Mouse (Mus musculus) brain, embryonic 14.5 days (tissue): ENCODE measurements at regions not wholly inside any gene's neighbourhood (a gene's known extent, or its start where the extent isn't known, plus 50 kb on each side); places are given as distances from the start of the nearest gene placed in this dataset.

Experiments used
- DNase-seq: peaks from one replicate; pipeline ENCODE4 v3.0.0-alpha.2; 2011; ENCODE audit warnings: low read depth
- CTCF ChIP-seq: fragments of 200-500 bp; IDR thresholded peaks from 2 replicates; pipeline ENCODE4 v1.5.1; 2012; ENCODE audit warnings: inconsistent platforms, mild to moderate bottlenecking, moderate library complexity, borderline replicate concordance; ENCODE audit not compliant: insufficient read depth, insufficient read length; ENCODE audit errors: extremely low read depth
- POLR2A ChIP-seq: fragments of 200-500 bp; IDR thresholded peaks from 2 replicates; pipeline ENCODE4 v1.6.1; 2012; ENCODE audit warnings: mild to moderate bottlenecking, inconsistent platforms, borderline replicate concordance; ENCODE audit not compliant: poor library complexity, insufficient read depth, insufficient read length, severe bottlenecking; ENCODE audit errors: extremely low read depth

DNA sequence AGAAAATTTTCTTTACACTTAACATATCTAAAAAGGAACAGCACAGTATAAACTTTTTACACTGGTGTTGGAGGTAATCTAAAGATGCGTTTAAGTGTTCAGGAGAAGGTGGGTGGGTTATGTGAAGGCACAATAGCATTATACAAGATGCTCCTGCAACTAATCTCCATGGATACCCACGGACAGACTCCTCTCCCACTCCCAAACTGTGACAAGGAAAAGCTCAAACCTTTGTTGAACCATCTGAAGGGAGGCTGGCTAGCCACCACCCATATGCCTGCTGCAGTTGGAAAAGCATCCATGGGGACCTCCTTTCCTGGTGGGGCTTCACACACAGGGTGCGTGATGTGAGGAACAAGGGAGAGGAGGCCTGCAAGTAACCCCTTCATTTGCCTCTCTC, 141.7 kb upstream of the 4933402D24Rik start:
- DNase-seq: no peak
- TF ChIP-seq CTCF (no peak), POLR2A (no peak)

DNA sequence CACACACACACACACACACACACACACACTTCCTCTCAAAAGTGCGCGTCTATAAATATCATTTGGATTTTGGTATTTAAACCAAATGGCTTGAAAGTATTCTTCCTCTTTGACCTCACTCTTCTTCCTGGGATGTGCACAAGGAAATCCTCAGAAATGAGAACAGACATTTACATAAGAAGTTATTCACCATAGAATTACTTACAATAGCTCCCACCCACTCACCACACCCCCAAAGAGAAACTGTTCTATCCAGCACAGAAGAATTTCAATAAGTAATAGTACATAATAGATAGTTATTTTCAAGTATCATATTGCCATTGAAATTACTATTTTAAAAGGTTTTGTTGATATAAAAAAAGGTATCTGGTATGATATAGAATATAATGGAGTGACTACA, 140.1 kb upstream of the 4933402D24Rik start:
- no peak for DNase-seq
- no peak for TF ChIP-seq POLR2A
- no peak for TF ChIP-seq CTCF

DNA sequence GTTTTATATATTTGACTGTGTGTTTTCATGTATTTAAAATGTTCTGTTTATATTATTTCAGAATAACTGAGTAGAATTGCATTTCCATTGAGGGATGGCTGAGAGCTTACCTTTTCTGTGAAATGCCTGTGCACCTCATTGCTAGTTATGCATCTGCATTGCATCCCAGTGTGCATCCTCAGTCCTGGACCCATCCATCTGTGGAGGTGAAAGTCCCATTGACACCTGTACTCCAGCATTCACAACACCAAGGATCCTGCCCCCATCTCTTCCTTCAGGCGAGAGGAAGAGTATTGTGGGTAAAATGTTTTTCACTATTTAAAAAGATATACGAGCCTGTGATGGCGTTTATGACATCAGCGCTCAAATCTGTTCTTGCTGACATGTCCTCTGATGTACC, 134.6 kb upstream of the 4933402D24Rik start:
- DNase-seq: no peak
- TF ChIP-seq POLR2A: no peak
- no peak for TF ChIP-seq CTCF

DNA sequence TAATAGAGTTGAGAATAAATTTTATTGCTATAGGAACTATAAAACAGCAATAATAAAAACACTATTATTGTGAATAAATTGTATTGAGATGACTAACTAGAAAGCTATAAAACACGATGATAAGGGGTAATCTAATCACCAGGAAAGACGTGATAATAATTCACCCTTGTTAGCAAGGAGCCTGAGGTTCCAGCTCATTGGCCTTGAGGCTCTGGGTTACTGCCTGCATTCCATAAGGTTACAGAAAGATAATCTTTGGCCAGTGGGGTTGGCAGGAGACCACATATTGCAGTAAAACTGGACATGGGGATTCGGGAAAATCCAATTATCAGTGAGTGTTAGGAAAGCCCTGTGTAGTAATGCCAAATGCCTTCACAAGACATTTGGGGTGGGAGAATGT, 134.1 kb upstream of the 4933402D24Rik start:
- DNase-seq: no peak

DNA sequence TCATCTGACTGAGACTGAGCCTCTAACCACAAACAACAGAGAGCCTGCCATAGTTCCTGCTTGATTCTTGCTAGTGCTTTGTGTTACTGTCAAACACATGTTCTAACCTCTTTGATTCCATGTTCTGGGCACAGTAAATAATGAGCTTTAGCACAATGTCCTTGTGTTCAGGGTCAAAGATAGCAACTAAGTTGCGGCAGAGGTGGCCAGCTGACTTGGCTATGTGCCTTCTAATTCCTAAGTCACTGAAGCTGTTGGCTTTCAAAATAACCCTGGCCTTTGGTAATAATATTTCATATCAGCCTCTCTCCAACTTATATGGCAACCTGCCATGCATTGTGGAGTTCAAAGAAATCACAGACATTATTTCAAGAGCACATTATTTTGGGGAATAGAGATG, 133.3 kb upstream of the 4933402D24Rik start:
- TF ChIP-seq CTCF: no peak
- TF ChIP-seq POLR2A: no peak

More for the DNA sequence above, 134.1 kb upstream of the 4933402D24Rik start:
- TF ChIP-seq CTCF (no peak), POLR2A (no peak)

DNA sequence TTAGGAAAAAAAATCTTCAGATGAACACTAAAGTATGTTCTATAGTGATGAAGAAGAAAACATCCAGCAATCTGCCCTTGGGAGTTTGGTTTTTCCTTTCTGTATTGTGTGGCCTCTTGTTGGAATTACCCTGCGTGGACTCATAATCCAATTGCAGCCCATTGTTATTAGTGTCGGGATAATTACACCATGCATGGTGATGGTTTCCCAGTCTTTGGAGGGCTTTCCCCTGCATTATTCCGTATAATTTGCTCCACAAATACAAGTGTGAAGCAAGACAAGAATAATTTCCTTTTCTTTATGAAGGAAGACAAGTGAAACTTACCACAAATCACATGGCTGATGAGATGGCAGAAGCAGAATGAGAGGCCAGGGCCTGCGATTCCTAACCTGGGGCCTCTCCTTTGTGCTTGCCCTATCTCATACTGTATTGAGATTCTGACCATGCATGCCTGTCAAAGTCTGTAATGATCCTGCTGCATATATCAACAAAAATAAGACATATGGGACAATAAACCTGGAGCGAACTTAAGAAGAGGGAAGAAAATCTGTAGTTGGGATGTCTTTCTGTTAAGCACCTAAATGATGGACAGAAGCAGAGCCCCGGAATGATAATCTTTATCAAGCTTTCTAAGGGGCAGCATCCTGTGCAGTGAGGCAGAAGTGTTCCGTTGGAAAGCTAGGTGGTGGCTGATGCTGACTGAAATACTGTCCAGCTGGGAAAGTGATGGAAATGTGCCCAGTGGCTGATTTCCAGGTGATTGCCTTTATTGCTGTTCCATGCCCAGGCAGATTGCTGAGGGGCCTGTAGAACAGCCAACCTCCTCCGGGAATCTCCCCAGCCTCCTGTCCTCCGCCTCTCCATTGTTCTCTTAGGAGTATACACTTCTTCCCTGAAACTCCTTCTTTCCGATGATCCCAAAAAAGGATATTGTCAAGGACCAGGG, 130.8 kb upstream of the 4933402D24Rik start:
- TF ChIP-seq POLR2A: no peak
- TF ChIP-seq CTCF: no peak

More for the DNA sequence above, 133.3 kb upstream of the 4933402D24Rik start:
- no peak for DNase-seq

DNA sequence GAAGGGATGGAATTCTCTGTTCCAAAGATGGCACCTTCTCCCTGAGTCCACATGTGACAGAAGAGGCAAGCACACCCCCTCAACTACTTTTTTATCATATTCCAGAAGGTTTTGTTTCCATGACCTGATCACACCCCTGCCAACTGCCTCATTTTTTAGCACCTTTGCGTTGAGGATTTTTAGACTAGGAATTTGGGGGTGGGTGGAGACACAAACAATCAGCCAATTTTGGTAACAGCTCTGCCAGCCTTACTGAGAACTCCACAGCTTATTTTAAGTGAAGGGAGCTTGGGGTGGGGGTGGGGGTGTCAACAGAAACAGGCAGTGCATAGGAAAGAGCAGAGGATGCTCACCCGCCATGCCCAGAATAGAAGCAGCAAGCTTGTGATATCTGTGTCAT, 129.7 kb upstream of the 4933402D24Rik start:
- no peak for DNase-seq
- TF ChIP-seq POLR2A (no peak), CTCF (no peak)

More for the DNA sequence above, 130.8 kb upstream of the 4933402D24Rik start:
- DNase-seq: peak; percentile 76

DNA sequence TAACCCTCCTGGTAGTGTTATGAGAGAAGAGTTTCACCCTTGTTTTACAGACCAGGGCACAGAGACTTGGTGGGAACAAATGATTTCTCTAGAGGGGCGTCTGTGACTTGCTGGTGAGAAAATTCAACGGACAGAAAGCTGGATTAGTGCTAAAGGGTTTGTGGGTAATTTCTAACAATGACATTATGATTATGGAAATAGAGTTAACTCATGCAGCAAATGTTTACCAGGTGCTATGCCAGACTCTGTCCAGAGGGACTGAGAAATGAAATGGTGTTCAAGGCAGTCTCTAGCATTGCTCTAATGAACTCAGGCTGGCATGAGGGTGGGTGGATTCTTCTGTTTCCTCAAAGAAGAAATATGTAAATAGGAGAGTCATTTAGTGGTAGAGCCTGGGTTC, 128.5 kb upstream of the 4933402D24Rik start:
- no peak for TF ChIP-seq CTCF
- no peak for TF ChIP-seq POLR2A
- DNase-seq: peak; percentile 25

DNA sequence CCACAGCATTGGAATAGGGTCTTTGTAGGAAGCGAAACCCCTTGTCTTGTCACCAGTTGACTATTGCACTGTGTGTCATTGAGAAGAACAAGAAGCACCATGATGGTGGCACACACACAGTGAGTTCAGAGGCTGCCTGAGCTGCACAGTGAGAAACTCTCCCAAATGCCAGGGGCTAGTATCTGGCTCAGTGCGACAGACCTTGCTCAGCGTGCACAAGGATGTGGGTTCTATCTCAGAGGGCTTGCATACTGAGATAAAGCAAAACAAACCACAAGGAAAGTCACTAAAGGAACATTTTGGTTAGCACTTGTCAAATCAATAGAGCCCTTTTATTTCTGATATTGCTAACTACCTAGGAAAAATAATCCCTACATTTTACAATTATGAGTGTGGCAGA, 110.5 kb upstream of the 4933402D24Rik start:
- no peak for TF ChIP-seq POLR2A
- TF ChIP-seq CTCF: no peak
- DNase-seq: no peak

DNA sequence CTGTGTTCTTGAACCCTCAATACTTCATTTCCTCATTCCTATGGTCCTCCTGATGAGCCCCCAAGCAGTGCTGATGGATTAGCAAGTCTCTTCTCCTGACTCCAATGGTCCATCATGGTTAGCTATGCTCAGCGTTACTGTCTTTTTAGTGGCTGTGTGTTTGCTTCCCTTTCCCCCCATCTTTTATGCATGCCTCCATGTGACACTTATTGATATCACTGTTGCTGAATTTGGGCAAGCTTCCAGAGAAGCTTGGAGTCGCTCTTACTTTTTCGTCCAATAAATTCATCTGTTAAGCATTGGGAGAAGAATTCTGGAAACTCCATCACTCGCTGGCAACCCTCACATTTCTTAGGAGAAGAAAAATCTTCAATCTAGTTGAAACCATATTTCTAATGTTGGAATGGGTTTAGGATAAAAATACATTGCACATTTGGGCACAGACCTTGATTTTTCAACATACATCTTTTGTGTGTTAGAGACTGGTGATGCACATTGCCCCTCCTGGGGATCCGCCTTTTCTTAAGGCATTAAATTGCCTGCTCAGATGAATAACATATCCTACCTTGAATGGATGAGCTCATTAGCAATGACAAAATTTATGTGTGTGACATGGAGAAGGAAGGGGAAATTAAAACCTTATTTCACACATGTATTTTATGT, 107.7 kb upstream of the 4933402D24Rik start:
- peak; percentile 63 for DNase-seq
- no peak for TF ChIP-seq POLR2A
- no peak for TF ChIP-seq CTCF

DNA sequence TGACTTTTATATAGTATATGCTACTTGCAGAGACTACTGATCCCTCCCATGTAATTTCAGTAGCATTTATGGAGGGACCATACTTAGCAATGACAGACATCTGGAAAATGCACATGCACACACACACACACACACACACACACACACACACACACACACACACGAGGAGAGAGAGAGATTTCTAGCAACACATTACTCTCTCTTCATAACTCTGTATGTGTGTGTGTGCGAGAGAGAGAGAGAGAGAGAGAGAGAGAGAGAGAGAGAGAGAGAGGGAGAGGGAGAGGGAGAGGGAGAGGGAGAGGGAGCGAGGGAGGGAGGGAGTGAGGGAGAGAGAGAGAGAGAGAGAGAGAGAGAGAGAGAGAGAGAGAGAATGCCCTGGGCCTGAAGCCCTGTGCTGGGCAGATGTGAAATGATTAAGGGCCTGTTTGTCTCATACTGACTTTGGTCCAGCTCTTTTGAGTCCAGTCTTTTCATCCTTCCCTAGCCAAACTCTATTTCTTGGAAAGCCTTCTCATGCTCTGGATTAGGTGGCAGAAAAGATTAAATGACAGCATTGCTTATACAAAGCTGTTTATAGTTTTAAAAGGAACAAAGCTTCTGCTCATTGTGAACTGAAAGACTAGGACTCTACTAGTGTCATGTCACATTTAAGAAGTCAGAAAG, 106.4 kb upstream of the 4933402D24Rik start:
- TF ChIP-seq POLR2A (no peak), CTCF (no peak)
- DNase-seq: no peak
